Mouse (Mus musculus) lung, postnatal 0 days (tissue): ENCODE data around the gene Plcb2. TPM values are rescaled to one million over a fixed set of nuclear protein-coding genes. Genes with fewer than 3 reads are reported as not detected.
A peak's percentile ranks its signal among the peaks of the same experiment; 100 is the strongest.

Experiments
- ATAC-seq: fragments of 200-750 bp; cut with Nextera tagmentation; 2 replicates; pipeline ENCODE4 v1.8.0; 2017; ENCODE audit warnings: moderate library complexity
- DNase-seq: peaks from one replicate; pipeline ENCODE4 v3.0.0-alpha.2; 2016; ENCODE audit warnings: low spot score
- H3K27ac ChIP-seq: fragments of 300-500 bp; sonication (generic); 2 replicates; pipeline ENCODE4 v1.5.1; 2014; ENCODE audit warnings: antibody characterized with exemption, mild to moderate bottlenecking, low read length, mixed read lengths
- H3K27me3 ChIP-seq: fragments of 300-500 bp; sonication (generic); replicated peaks from 2 replicates; pipeline ENCODE4 v1.6.1; 2014; ENCODE audit warnings: low read length, mixed read lengths; ENCODE audit not compliant: insufficient read depth
- H3K36me3 ChIP-seq: fragments of 300-500 bp; sonication (generic); 2 replicates; pipeline ENCODE4 v1.6.1; 2014; ENCODE audit warnings: low read length, mixed read lengths; ENCODE audit not compliant: insufficient read depth
- H3K4me1 ChIP-seq: fragments of 300-500 bp; sonication (generic); 2 replicates; pipeline ENCODE4 v1.6.1; 2014; ENCODE audit warnings: antibody characterized with exemption, low read depth, low read length, mixed read lengths; ENCODE audit not compliant: insufficient read depth
- H3K4me2 ChIP-seq: fragments of 300-500 bp; sonication (generic); replicated peaks from 2 replicates; pipeline ENCODE4 v1.6.1; 2014; ENCODE audit warnings: low read depth, mild to moderate bottlenecking, low read length, moderate library complexity, mixed read lengths
- H3K4me3 ChIP-seq: fragments of 300-500 bp; sonication (generic); 2 replicates; pipeline ENCODE4 v1.5.1; 2014; ENCODE audit warnings: low read depth, low read length
- H3K9ac ChIP-seq: fragments of 300-500 bp; sonication (generic); replicated peaks from 2 replicates; pipeline ENCODE4 v1.6.1; 2014; ENCODE audit warnings: low read depth, mild to moderate bottlenecking
- H3K9me3 ChIP-seq: fragments of 300-500 bp; sonication (generic); 2 replicates; pipeline ENCODE4 v1.6.1; 2016; ENCODE audit warnings: low read length, mixed read lengths
- CTCF ChIP-seq: IDR thresholded peaks from 2 replicates; pipeline ENCODE4 v1.5.1; 2016; ENCODE audit warnings: antibody characterized with exemption, mild to moderate bottlenecking
- EP300 ChIP-seq: IDR thresholded peaks from 2 replicates; pipeline ENCODE4 v1.6.1; 2016; ENCODE audit warnings: antibody characterized with exemption, mild to moderate bottlenecking, control low read depth
- WGBS: fragments of 180-500 bp; shearing (Covaris S2); extraction: QIAGEN DNeasy Blood & Tissue Kit; methylation state at CpG from one replicate; pipeline ENCODE4 v1.1.7; 2014; 5-methylcytosine and 5-hydroxymethylcytosine counted together
- polyA plus RNA-seq: library from polyadenylated mRNA; unstranded; fragments of >200 nt; fragmentation: Nextera tagmentation; extraction: Ambion mirVana; gene quantifications from 2 replicates; pipeline ENCODE4 v1.2.1, GENCODE M21; 2015

Plcb2 gene
- polyA plus RNA-seq, 1 experiment from 2014 or later = 1.6 TPM

GRCm38 (mm10) chr2:118727911-118728310 is 327 bp downstream of the Plcb2 start:
- 0 out of 2 replicates have a peak, but pooled peaks cover 4% of the 10 kb centered on the region for H3K27me3 ChIP-seq
- DNase-seq (no peak), ATAC-seq (peak; percentile 63)
- H3K9me3 ChIP-seq = no peaks in the 10 kb centered on the region
- TF ChIP-seq EP300 (no peak; the same call in 1 of the 2 replicates), CTCF (no peak)
- WGBS = 14% methylated on average over 9 of the region's 9 CpGs
- 0 out of 2 replicates have a peak overlapping the region, but pooled peaks have one; percentile 10 for H3K27ac ChIP-seq
- H3K4me1 ChIP-seq = peaks cover 12% of the 10 kb centered on the region; the same call in 1 of the 2 replicates
- H3K4me3 ChIP-seq = peak overlapping the region; percentile 15; the same call in 1 of the 2 replicates
- no peaks in the 10 kb centered on the region for H3K36me3 ChIP-seq
- peak overlapping the region; percentile 29 for H3K4me2 ChIP-seq
- H3K9ac ChIP-seq = no peak overlapping the region

- 94% methylated on average over 2 of the region's 2 CpGs for WGBS
- TF ChIP-seq EP300 (no peak), CTCF (no peak)
- H3K4me1 ChIP-seq = peaks cover 12% of the 10 kb centered on the region; the same call in 1 of the 2 replicates
- no peak overlapping the region for H3K9ac ChIP-seq
- no peak overlapping the region for H3K4me2 ChIP-seq
- H3K36me3 ChIP-seq = no peaks in the 10 kb centered on the region
- DNase-seq = no peak
- 0 out of 2 replicates have a peak, but pooled peaks cover 6% of the 10 kb centered on the region for H3K27me3 ChIP-seq
- ATAC-seq = no peak
- no peaks in the 10 kb centered on the region for H3K9me3 ChIP-seq
- no peak overlapping the region for H3K4me3 ChIP-seq
- H3K27ac ChIP-seq = no peak overlapping the region
Measured at GRCm38 (mm10) chr2:118726873-118727272, 1.4 kb downstream of the Plcb2 start.

GRCm38 (mm10) chr2:118725511-118725910 is 2.7 kb downstream of the Plcb2 start:
- no peaks in the 10 kb centered on the region for H3K9me3 ChIP-seq
- H3K9ac ChIP-seq = no peak overlapping the region
- no peak overlapping the region for H3K4me3 ChIP-seq
- TF ChIP-seq EP300 = no peak
- no peak for TF ChIP-seq CTCF
- no peak overlapping the region for H3K4me2 ChIP-seq
- H3K36me3 ChIP-seq = no peaks in the 10 kb centered on the region
- 0 out of 2 replicates have a peak, but pooled peaks cover 6% of the 10 kb centered on the region for H3K27me3 ChIP-seq
- no peak overlapping the region for H3K27ac ChIP-seq
- no peak for DNase-seq
- peaks cover 12% of the 10 kb centered on the region; the same call in 1 of the 2 replicates for H3K4me1 ChIP-seq
- 74% methylated on average over 4 of the region's 4 CpGs for WGBS
- ATAC-seq = no peak

- H3K9ac ChIP-seq = no peak overlapping the region
- H3K4me3 ChIP-seq = no peak overlapping the region
- no peak for DNase-seq
- 0 out of 2 replicates have a peak, but pooled peaks cover 6% of the 10 kb centered on the region for H3K27me3 ChIP-seq
- no peak for ATAC-seq
- TF ChIP-seq CTCF (no peak), EP300 (no peak)
- H3K36me3 ChIP-seq = no peaks in the 10 kb centered on the region
- no peak overlapping the region for H3K4me2 ChIP-seq
- no peak overlapping the region for H3K27ac ChIP-seq
- H3K9me3 ChIP-seq = no peaks in the 10 kb centered on the region
- peaks cover 12% of the 10 kb centered on the region; the same call in 1 of the 2 replicates for H3K4me1 ChIP-seq
- 70% methylated on average over 15 of the region's 15 CpGs for WGBS
Measured at GRCm38 (mm10) chr2:118723693-118724486, 4.3 kb downstream of the Plcb2 start.

- H3K9me3 ChIP-seq = no peaks in the 10 kb centered on the region
- ATAC-seq = peak; percentile 54; the same call in 1 of the 2 replicates
- no peak overlapping the region for H3K4me2 ChIP-seq
- H3K4me1 ChIP-seq = no peaks in the 10 kb centered on the region
- H3K27ac ChIP-seq = no peak overlapping the region
- DNase-seq = no peak
- peaks cover 15% of the 10 kb centered on the region for H3K27me3 ChIP-seq
- TF ChIP-seq EP300 (no peak), CTCF (no peak)
- H3K36me3 ChIP-seq = no peaks in the 10 kb centered on the region
- H3K9ac ChIP-seq = no peak overlapping the region
- WGBS = 71% methylated on average over 5 of the region's 5 CpGs
- H3K4me3 ChIP-seq = no peak overlapping the region
Measured at GRCm38 (mm10) chr2:118716677-118717076, 11.6 kb downstream of the Plcb2 start.

GRCm38 (mm10) chr2:118714230-118714629 is 14.0 kb downstream of the Plcb2 start:
- ATAC-seq (no peak), DNase-seq (no peak)
- H3K4me2 ChIP-seq = no peak overlapping the region
- WGBS = 36% methylated on average over 4 of the region's 4 CpGs
- no peaks in the 10 kb centered on the region for H3K36me3 ChIP-seq
- no peak overlapping the region for H3K27ac ChIP-seq
- H3K4me3 ChIP-seq = no peak overlapping the region
- peaks cover 37% of the 10 kb centered on the region for H3K27me3 ChIP-seq
- peaks cover 8% of the 10 kb centered on the region; the same call in 1 of the 2 replicates for H3K4me1 ChIP-seq
- TF ChIP-seq EP300 (no peak), CTCF (no peak)
- H3K9ac ChIP-seq = no peak overlapping the region
- H3K9me3 ChIP-seq = no peaks in the 10 kb centered on the region
